In the genomic region with DNA sequence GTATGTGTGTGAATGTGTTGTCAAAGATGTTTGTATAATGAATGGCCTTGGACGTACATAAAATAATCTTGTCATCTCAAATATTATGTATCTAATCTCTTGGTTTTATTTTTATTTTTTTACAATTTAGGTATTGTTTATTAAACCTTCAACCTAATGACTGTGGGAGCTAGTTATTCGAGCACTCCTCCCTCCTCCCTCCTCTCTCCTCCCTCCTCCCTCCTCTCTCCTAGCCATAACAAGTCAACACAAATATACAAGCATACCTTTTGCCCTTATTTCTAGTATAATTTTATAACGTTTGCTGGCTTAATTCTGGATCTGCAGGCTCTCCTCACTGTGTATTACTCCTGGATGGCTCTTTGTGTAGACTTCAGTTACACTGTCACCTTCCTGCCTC, we compare ENCODE assay signal across 23 mouse cellular contexts.
DNase-seq lines count a peak whose midpoint lies in the region; ATAC-seq and TF ChIP-seq lines count a peak whose summit lies in the region.
"Had no signal": no experiment of that assay in that cellular context is flagged by ENCODE, and none has a peak within 500 bp of the region (broad histone marks: within the 10 kb centered on the region; RNA-seq: fewer than 3 reads in every experiment).

No protein-coding gene starts in this region.

- TF ChIP-seq CTCF in thymus, adult 2 months (IDR thresholded peaks at IDR 0.05; ENCODE audit: borderline replicate concordance, control insufficient read depth, extremely low read depth, insufficient read depth, low read length, poor library complexity), result no peak

- peak; percentile 19 for DNase-seq in heart, adult 11 months
- no peak for DNase-seq in heart, embryonic 10.5 days (ENCODE audit: low spot score)
- DNase-seq in liver, embryonic 13.5 days, result no peak
- DNase-seq in liver, embryonic 11.5 days (ENCODE audit: low spot score), result no peak
- no peak for DNase-seq in thymus, adult 2 months
- DNase-seq: adrenal gland, adult 2 months; adrenal gland, postnatal 10 days; adrenal gland, postnatal 25 days; cerebellum, adult 11 months; cerebellum, adult 18-20 months; cerebellum, adult 8-10 months; cerebellum, adult 9-11 months; cerebellum, postnatal 14 days; cerebellum, postnatal 36 days; embryo, embryonic 11 days had no signal

- WGBS in heart, embryonic 10.5 days, result 59% methylated on average over 3 of the region's 3 CpGs
- 39% methylated on average over 3 of the region's 3 CpGs for WGBS in liver, embryonic 13.5 days (ENCODE audit: insufficient replicate concordance)
- 61% methylated on average over 3 of the region's 3 CpGs for WGBS in liver, embryonic 11.5 days
- 53% methylated on average over 3 of the region's 3 CpGs for WGBS in liver, embryonic 15.5 days (ENCODE audit: insufficient replicate concordance)
- 48% methylated on average over 3 of the region's 3 CpGs for WGBS in liver, embryonic 16.5 days (ENCODE audit: insufficient replicate concordance)
- WGBS in thymus, adult 2 months, result 82% methylated on average over 3 of the region's 3 CpGs

- no peak overlapping the region for H3K27ac ChIP-seq in heart, embryonic 10.5 days
- H3K27ac ChIP-seq in liver, embryonic 13.5 days, result peak overlapping the region; percentile 63
- H3K27ac ChIP-seq in liver, embryonic 11.5 days (ENCODE audit: low read depth, low read length), result no peak overlapping the region
- H3K27ac ChIP-seq in liver, embryonic 15.5 days (replicated peaks), result peak overlapping the region; percentile 34
- no peak overlapping the region; the same call in 1 of the 2 replicates for H3K27ac ChIP-seq in liver, embryonic 16.5 days (ENCODE audit: low read length)
- no peak overlapping the region for H3K27ac ChIP-seq in thymus, adult 2 months (ENCODE audit: control insufficient read depth, insufficient read depth, low read length)
- H3K27ac ChIP-seq: embryonic facial prominence, embryonic 13.5 days; embryonic facial prominence, embryonic 15.5 days; forebrain, embryonic 10.5 days; forebrain, embryonic 12.5 days had no signal

- no peaks in the 10 kb centered on the region for H3K36me3 ChIP-seq in heart, embryonic 10.5 days
- H3K36me3 ChIP-seq in liver, embryonic 13.5 days, result no peaks in the 10 kb centered on the region
- H3K36me3 ChIP-seq in liver, embryonic 11.5 days (ENCODE audit: control insufficient read depth, insufficient read depth, low read length), result no peaks in the 10 kb centered on the region
- no peaks in the 10 kb centered on the region for H3K36me3 ChIP-seq in liver, embryonic 15.5 days (replicated peaks)
- no peaks in the 10 kb centered on the region for H3K36me3 ChIP-seq in liver, embryonic 16.5 days (ENCODE audit: control insufficient read depth, insufficient read depth)
- no peaks in the 10 kb centered on the region for H3K36me3 ChIP-seq in thymus, adult 2 months (ENCODE audit: control insufficient read depth, insufficient read depth, low read length)
- H3K36me3 ChIP-seq: embryonic facial prominence, embryonic 13.5 days; embryonic facial prominence, embryonic 15.5 days; forebrain, embryonic 10.5 days; forebrain, embryonic 12.5 days had no signal

- H3K9ac ChIP-seq in liver, embryonic 13.5 days, result no peak overlapping the region
- H3K9ac ChIP-seq in liver, embryonic 11.5 days (ENCODE audit: low read depth, low read length), result no peak overlapping the region
- no peak overlapping the region for H3K9ac ChIP-seq in liver, embryonic 15.5 days
- H3K9ac ChIP-seq in liver, embryonic 16.5 days (ENCODE audit: low read depth, low read length), result no peak overlapping the region
- H3K9ac ChIP-seq: embryonic facial prominence, embryonic 13.5 days; embryonic facial prominence, embryonic 15.5 days; forebrain, embryonic 12.5 days had no signal

- TF ChIP-seq POLR2A in thymus, adult 2 months (IDR thresholded peaks at IDR 0.05; ENCODE audit: control insufficient read depth, extremely low read depth, insufficient read depth, low read length, poor library complexity), result no peak

- no peak overlapping the region for H3K4me2 ChIP-seq in liver, embryonic 13.5 days
- no peak overlapping the region for H3K4me2 ChIP-seq in liver, embryonic 11.5 days
- peak overlapping the region; percentile 62 for H3K4me2 ChIP-seq in liver, embryonic 15.5 days
- no peak overlapping the region; the same call in 1 of the 2 replicates for H3K4me2 ChIP-seq in liver, embryonic 16.5 days (ENCODE audit: low read depth, low read length)
- H3K4me2 ChIP-seq: embryonic facial prominence, embryonic 13.5 days; embryonic facial prominence, embryonic 15.5 days; forebrain, embryonic 12.5 days had no signal

- H3K9me3 ChIP-seq in heart, embryonic 10.5 days, result no peaks in the 10 kb centered on the region
- no peaks in the 10 kb centered on the region for H3K9me3 ChIP-seq in liver, embryonic 13.5 days (replicated peaks)
- H3K9me3 ChIP-seq in liver, embryonic 11.5 days (ENCODE audit: control insufficient read depth, low read length), result no peaks in the 10 kb centered on the region
- no peaks in the 10 kb centered on the region for H3K9me3 ChIP-seq in liver, embryonic 15.5 days (replicated peaks)
- H3K9me3 ChIP-seq in liver, embryonic 16.5 days (replicated peaks; ENCODE audit: control insufficient read depth, low read length), result no peaks in the 10 kb centered on the region
- H3K9me3 ChIP-seq: embryonic facial prominence, embryonic 13.5 days; embryonic facial prominence, embryonic 15.5 days; forebrain, embryonic 10.5 days; forebrain, embryonic 12.5 days had no signal

- no peak overlapping the region for H3K4me3 ChIP-seq in heart, embryonic 10.5 days
- H3K4me3 ChIP-seq in liver, embryonic 13.5 days (replicated peaks), result no peak overlapping the region
- no peak overlapping the region for H3K4me3 ChIP-seq in liver, embryonic 11.5 days (ENCODE audit: low read depth, low read length)
- no peak overlapping the region for H3K4me3 ChIP-seq in liver, embryonic 15.5 days (replicated peaks)
- no peak overlapping the region for H3K4me3 ChIP-seq in liver, embryonic 16.5 days (ENCODE audit: low read depth, low read length)
- H3K4me3 ChIP-seq in thymus, adult 2 months (ENCODE audit: control insufficient read depth, insufficient read depth, low read length), result no peak overlapping the region
- H3K4me3 ChIP-seq: embryonic facial prominence, embryonic 13.5 days; embryonic facial prominence, embryonic 15.5 days; forebrain, embryonic 10.5 days; forebrain, embryonic 12.5 days had no signal

- peak; percentile 43; the same call in 1 of the 2 replicates for ATAC-seq in liver, embryonic 13.5 days (ENCODE audit: low read depth)
- no peak for ATAC-seq in liver, embryonic 11.5 days (replicated peaks; ENCODE audit: low FRiP score)
- ATAC-seq in liver, embryonic 15.5 days (ENCODE audit: insufficient read depth), result peak; percentile 53; the same call in 1 of the 2 replicates
- peak; percentile 32; the same call in 1 of the 2 replicates for ATAC-seq in liver, embryonic 16.5 days (ENCODE audit: low read depth)
- ATAC-seq: forebrain, embryonic 14.5 days; forebrain, embryonic 16.5 days had no signal

- H3K4me1 ChIP-seq in heart, embryonic 10.5 days, result peaks cover 14% of the 10 kb centered on the region; the same call in 1 of the 2 replicates
- peaks cover 29% of the 10 kb centered on the region for H3K4me1 ChIP-seq in liver, embryonic 13.5 days (replicated peaks)
- H3K4me1 ChIP-seq in liver, embryonic 11.5 days (replicated peaks; ENCODE audit: control insufficient read depth, insufficient read depth, low read length), result no peaks in the 10 kb centered on the region
- peaks cover 28% of the 10 kb centered on the region for H3K4me1 ChIP-seq in liver, embryonic 15.5 days (replicated peaks)
- H3K4me1 ChIP-seq in liver, embryonic 16.5 days (ENCODE audit: control insufficient read depth, low read depth, low read length), result peaks cover 12% of the 10 kb centered on the region
- H3K4me1 ChIP-seq in thymus, adult 2 months (replicated peaks; ENCODE audit: control insufficient read depth, insufficient read depth, low read length), result no peaks in the 10 kb centered on the region

- H3K27me3 ChIP-seq in heart, embryonic 10.5 days (ENCODE audit: insufficient read depth, poor library complexity, severe bottlenecking), result no peaks in the 10 kb centered on the region
- no peaks in the 10 kb centered on the region for H3K27me3 ChIP-seq in liver, embryonic 13.5 days
- no peaks in the 10 kb centered on the region for H3K27me3 ChIP-seq in liver, embryonic 11.5 days (replicated peaks; ENCODE audit: control insufficient read depth, insufficient read depth, low read length)
- H3K27me3 ChIP-seq in liver, embryonic 15.5 days, result no peaks in the 10 kb centered on the region
- no peaks in the 10 kb centered on the region for H3K27me3 ChIP-seq in liver, embryonic 16.5 days (ENCODE audit: control insufficient read depth, insufficient read depth, low read depth, low read length)
- no peaks in the 10 kb centered on the region for H3K27me3 ChIP-seq in thymus, adult 2 months (ENCODE audit: control insufficient read depth, insufficient read depth, low read length)
- H3K27me3 ChIP-seq: embryonic facial prominence, embryonic 13.5 days; embryonic facial prominence, embryonic 15.5 days; forebrain, embryonic 12.5 days had no signal

Comparison
In these comparisons a context has a peak if more than half of its experiments do, and no peak if none do; other contexts are left out.
1. H3K27ac ChIP-seq: peak in liver, embryonic 13.5 days (single experiment) and liver, embryonic 15.5 days (single experiment); none in heart, embryonic 10.5 days (single experiment), liver, embryonic 11.5 days (single experiment), liver, embryonic 16.5 days (single experiment) and thymus, adult 2 months (single experiment).